Mouse (Mus musculus) adrenal gland, postnatal 14 days (tissue): Measurements from ENCODE around the gene Pgm2. TPM values are rescaled to one million over a fixed set of nuclear protein-coding genes. Genes with fewer than 3 reads are reported as not detected.

Experiments
- microRNA-seq, 2 experiments: library from miRNA; unstranded; fragments of <30 nt; microRNA quantifications; one replicate each; pipeline ENCODE4 v1.2.0; 2021
- total RNA-seq: library from RNA; stranded (reverse); gene quantifications from 2 replicates; pipeline ENCODE4 v1.2.3, GENCODE M21; 2021

Gene Pgm2
- total RNA-seq, 1 experiment from 2014 or later = 20.6 TPM

Small RNAs within 50 kb of the gene (microRNA-seq; reads per million reads assigned to microRNA genes)
- gene Gm22395 (0 reads per million in 2 experiments), gene Gm23967 (0 reads per million in 2 experiments)

Other genes with a start within 250 kb of the Pgm2 start
- gene Rell1, start 124.1 kb upstream of the Pgm2 start, total RNA-seq = 46.5 and 50.0 TPM in 2 replicates
- gene Tbc1d1, start 63.4 kb downstream of the Pgm2 start, total RNA-seq = 14.7 and 17.5 TPM in 2 replicates